Mouse (Mus musculus): ENCODE measurements around the gene M6pr. TPM values are rescaled to one million over a fixed set of nuclear protein-coding genes. Genes with fewer than 3 reads are reported as not detected.
A peak's percentile ranks its signal among the peaks of the same experiment; 100 is the strongest.

M6pr gene
- total RNA-seq, 1 experiment: 297 TPM

GRCm38 (mm10) chr6:122366976-122367375 lies 58.5 kb downstream of the M6pr start:
- no peak for TF ChIP-seq ZC3H11A (IDR thresholded peaks at IDR 0.05; ENCODE audit: borderline replicate concordance, low read depth, low read length)
- no peak for TF ChIP-seq ZNF384 (IDR thresholded peaks at IDR 0.05; ENCODE audit: low read depth, low read length)
- no peak for TF ChIP-seq CHD2 (IDR thresholded peaks at IDR 0.05; ENCODE audit: low read depth, low read length)
- TF ChIP-seq MAFK (IDR thresholded peaks at IDR 0.05; ENCODE audit: insufficient read depth, low read depth, low read length): no peak
- no peak for TF ChIP-seq HCFC1 (IDR thresholded peaks at IDR 0.05; ENCODE audit: borderline replicate concordance, insufficient read depth, low read length)
- peak overlapping the region; percentile 64 for H3K27ac ChIP-seq (ENCODE audit: insufficient read depth, low read depth, low read length, poor library complexity, severe bottlenecking)
- H3K9me3 ChIP-seq (ENCODE audit: control insufficient read depth, insufficient read depth, low read depth, low read length): no peaks in the 10 kb centered on the region
- H3K36me3 ChIP-seq (ENCODE audit: control insufficient read depth, insufficient read depth, low read length, poor library complexity, severe bottlenecking): no peaks in the 10 kb centered on the region
- no peak overlapping the region; a peak in 1 of 4 replicates for H3K4me3 ChIP-seq (ENCODE audit: insufficient read depth in 1 of 2, low read depth in 1 of 2, low read length in 2 of 2, poor library complexity in 1 of 2, severe bottlenecking in 1 of 2)
- DNase-seq (ENCODE audit: low read depth, low spot score): no peak
- in situ Hi-C loops (cut with MboI; ENCODE audit: low sequenced_read_pairs in 2 of 2, unreplicated experiment in 2 of 2): no loop called here
- H3K9ac ChIP-seq (ENCODE audit: insufficient read depth, low read depth, low read length, poor library complexity, severe bottlenecking): no peak overlapping the region; the same call in 1 of the 2 replicates
- peaks cover 9 to 22% of the 10 kb centered on the region in 2 experiments; a peak in 3 of 4 replicates for H3K4me1 ChIP-seq (ENCODE audit: control insufficient read depth in 2 of 2, insufficient read depth in 2 of 2, low read length in 2 of 2, poor library complexity in 1 of 2)

Other genes with a start within 250 kb of the M6pr start
- not detected in 2 replicates for gene Klrg1, start 25.8 kb upstream of the M6pr start, total RNA-seq (2012; rRNA removed)
- gene Phc1, start 31.8 kb downstream of the M6pr start, total RNA-seq (2012; rRNA removed): 169 and 238 TPM in 2 replicates
- gene Rimklb, start 190.0 kb downstream of the M6pr start, total RNA-seq (2012; rRNA removed): 36.3 and 54.4 TPM in 2 replicates
- 7.1 and 8.7 TPM in 2 replicates for gene Mfap5, start 197.1 kb downstream of the M6pr start, total RNA-seq (2012; rRNA removed)
- gene Aicda, start 245.1 kb downstream of the M6pr start, total RNA-seq (2012; rRNA removed): 0.32 and 0.76 TPM in 2 replicates

All from ES-E14 (cell line).